In genomic region chr11:5260942-5261459, GRCm38 (mm10) we compare ENCODE assay signal across 8 mouse cellular contexts. TPM values are rescaled to one million over a fixed set of nuclear protein-coding genes. Genes with fewer than 3 reads are reported as not detected.
A peak's percentile ranks its signal among the peaks of the same experiment; 100 is the strongest.
DNase-seq lines count a peak whose midpoint lies in the region; ATAC-seq and TF ChIP-seq lines count a peak whose summit lies in the region.

No protein-coding gene starts in this region.

- H3K36me3 ChIP-seq in forebrain, embryonic 16.5 days (ENCODE audit: control insufficient read depth, insufficient read depth): no peaks in the 10 kb centered on the region
- no peaks in the 10 kb centered on the region for H3K36me3 ChIP-seq in liver, embryonic 15.5 days (replicated peaks)

- peak overlapping the region; percentile 67 for H3K9ac ChIP-seq in forebrain, embryonic 16.5 days (replicated peaks; ENCODE audit: low read depth, low read length)
- peak overlapping the region; percentile 67 for H3K9ac ChIP-seq in liver, embryonic 15.5 days

- H3K4me1 ChIP-seq in forebrain, embryonic 16.5 days (replicated peaks; ENCODE audit: control insufficient read depth, insufficient read depth, low read length): peaks cover 24% of the 10 kb centered on the region
- peaks cover 23% of the 10 kb centered on the region for H3K4me1 ChIP-seq in liver, embryonic 15.5 days (replicated peaks)

- H3K4me3 ChIP-seq in layer of hippocampus, adult 2 months: peak overlapping the region; percentile 77
- peak overlapping the region; percentile 79 for H3K4me3 ChIP-seq in forebrain, embryonic 16.5 days (replicated peaks; ENCODE audit: low read length)
- H3K4me3 ChIP-seq in liver, embryonic 15.5 days (replicated peaks): peak overlapping the region; percentile 82

- under 1% methylated on average over 40 of the region's 42 CpGs for WGBS in forebrain, embryonic 16.5 days
- WGBS in liver, embryonic 15.5 days (ENCODE audit: insufficient replicate concordance): 1% methylated on average over 42 of the region's 42 CpGs

- peak; percentile 34 for ATAC-seq in forebrain, embryonic 16.5 days
- ATAC-seq in liver, embryonic 15.5 days (ENCODE audit: insufficient read depth): peak; percentile 22; the same call in 1 of the 2 replicates

- H3K27me3 ChIP-seq in forebrain, embryonic 16.5 days (replicated peaks; ENCODE audit: control insufficient read depth, insufficient read depth, low read length): no peaks in the 10 kb centered on the region
- peaks cover 30% of the 10 kb centered on the region for H3K27me3 ChIP-seq in liver, embryonic 15.5 days

- no peak for TF ChIP-seq CTCF in layer of hippocampus, adult 2 months (conservative IDR thresholded peaks at IDR 0.05)
- no peak for TF ChIP-seq CTCF in brain, embryonic 14.5 days (IDR thresholded peaks at IDR 0.05; ENCODE audit: borderline replicate concordance, extremely low read depth, insufficient read depth, insufficient read length)

- no peak for DNase-seq in layer of hippocampus, adult 2 months (ENCODE audit: low spot score in 2 of 2)
- no peak for DNase-seq in layer of hippocampus, adult 11-12 months (ENCODE audit: low spot score)
- peak; percentile 59 for DNase-seq in brain, embryonic 14.5 days (ENCODE audit: low read depth)
- DNase-seq in induced T-regulatory cell, adult 2 months (ENCODE audit: low read depth): peak; percentile 68
- DNase-seq in natural killer cell, adult 2 months (ENCODE audit: low spot score in 2 of 2): peak; percentile 33
- peak; percentile 74 for DNase-seq in thymus, postnatal 4 days

- peak overlapping the region; percentile 58 for H3K4me2 ChIP-seq in forebrain, embryonic 16.5 days (ENCODE audit: low read length)
- H3K4me2 ChIP-seq in liver, embryonic 15.5 days: peak overlapping the region; percentile 97

- no peaks in the 10 kb centered on the region for H3K9me3 ChIP-seq in forebrain, embryonic 16.5 days (ENCODE audit: control insufficient read depth, low read length)
- H3K9me3 ChIP-seq in liver, embryonic 15.5 days (replicated peaks): no peaks in the 10 kb centered on the region

- TF ChIP-seq POLR2A in brain, embryonic 14.5 days (IDR thresholded peaks at IDR 0.05; ENCODE audit: borderline replicate concordance, extremely low read depth, insufficient read depth, insufficient read length, poor library complexity, severe bottlenecking): no peak

- peak overlapping the region; percentile 65 for H3K27ac ChIP-seq in layer of hippocampus, adult 2 months
- no peak overlapping the region for H3K27ac ChIP-seq in forebrain, embryonic 16.5 days (ENCODE audit: low read length)
- no peak overlapping the region for H3K27ac ChIP-seq in liver, embryonic 15.5 days (replicated peaks)

RNA-seq across cellular contexts. Expression of gene Kremen1, which starts 0.4 kb away (rescaled TPM):
- total RNA-seq in layer of hippocampus, adult 2 months (2021): 10 to 100 TPM; 14.7 to 14.8 TPM
- polyA plus RNA-seq in brain, embryonic 14.5 days (2012; rRNA removed): 9.2 and 11.4 TPM in 2 replicates
- polyA plus RNA-seq in forebrain, embryonic 16.5 days (2015; fragmentation: Nextera tagmentation; extraction: Ambion mirVana): 4.7 and 6.3 TPM in 2 replicates
- 1.9 and 2.0 TPM in 2 replicates for polyA plus RNA-seq in liver, embryonic 15.5 days (2015; fragmentation: Nextera tagmentation; extraction: Ambion mirVana)

Comparison
In these comparisons a context has a peak if more than half of its experiments do, and no peak if none do; other contexts are left out.
1. DNase-seq: peak in brain, embryonic 14.5 days (single experiment), induced T-regulatory cell, adult 2 months (single experiment), natural killer cell, adult 2 months (2 of 2) and thymus, postnatal 4 days (single experiment); none in layer of hippocampus, adult 2 months (0 of 2) and layer of hippocampus, adult 11-12 months (single experiment).
2. Peak in every context shown above with its lines, with median percentiles within 50 percentile points of each other: H3K4me3 ChIP-seq.